In genomic region chr9:108492043-108492750, GRCm38 (mm10) we compare ENCODE assay signal across 8 mouse cellular contexts. TPM values are rescaled to one million over a fixed set of nuclear protein-coding genes. Genes with fewer than 3 reads are reported as not detected.
DNase-seq lines count a peak whose midpoint lies in the region; ATAC-seq and TF ChIP-seq lines count a peak whose summit lies in the region.

No protein-coding gene starts in this region.

- H3K9me3 ChIP-seq in kidney, postnatal 0 days (replicated peaks; ENCODE audit: low read length) = no peaks in the 10 kb centered on the region
- no peaks in the 10 kb centered on the region for H3K9me3 ChIP-seq in midbrain, embryonic 12.5 days

- no peak overlapping the region for H3K27ac ChIP-seq in kidney, adult 2 months (ENCODE audit: insufficient read depth, low read depth, low read length)
- H3K27ac ChIP-seq in kidney, postnatal 0 days = 0 out of 2 replicates have a peak overlapping the region, but pooled peaks have one; percentile 21
- H3K27ac ChIP-seq in midbrain, embryonic 12.5 days (replicated peaks) = no peak overlapping the region

- peak overlapping the region; percentile 55 for H3K4me2 ChIP-seq in kidney, postnatal 0 days (ENCODE audit: low read length)
- H3K4me2 ChIP-seq in midbrain, embryonic 12.5 days (replicated peaks) = peak overlapping the region; percentile 97

- no peak for ATAC-seq in kidney, postnatal 0 days (replicated peaks; ENCODE audit: low FRiP score, low read depth)
- no peak for ATAC-seq in midbrain, embryonic 12.5 days (ENCODE audit: low FRiP score, low read depth)

- intact Hi-C loops in gastrocnemius, postnatal 14 days (cut with DNase I; ENCODE audit: low total_unique reads) = loop anchor here (2.0 kb wide), 1 partner anchor 67 kb away; no protein-coding TSS in a partner anchor

- no peak for TF ChIP-seq CTCF in kidney, adult 2 months (conservative IDR thresholded peaks at IDR 0.05; ENCODE audit: insufficient read depth, insufficient read length, low read depth, low read length)
- TF ChIP-seq CTCF in kidney, postnatal 0 days (IDR thresholded peaks at IDR 0.05; ENCODE audit: low read depth) = no peak

- H3K4me3 ChIP-seq in kidney, adult 2 months (ENCODE audit: insufficient read depth, low read depth, low read length) = peak overlapping the region; percentile 4
- peak overlapping the region; percentile 98 for H3K4me3 ChIP-seq in kidney, postnatal 0 days (replicated peaks; ENCODE audit: low read depth, low read length)
- H3K4me3 ChIP-seq in midbrain, embryonic 12.5 days = peak overlapping the region; percentile 95

- no peak for TF ChIP-seq POLR2A in kidney, adult 2 months (IDR thresholded peaks at IDR 0.05; ENCODE audit: low read depth, low read length)

- peak overlapping the region; percentile 92 for H3K9ac ChIP-seq in kidney, postnatal 0 days (ENCODE audit: low read depth, low read length)
- H3K9ac ChIP-seq in midbrain, embryonic 12.5 days (replicated peaks) = peak overlapping the region; percentile 96

- H3K27me3 ChIP-seq in kidney, adult 2 months (replicated peaks; ENCODE audit: control insufficient read depth, insufficient read depth, low read length) = no peaks in the 10 kb centered on the region
- no peaks in the 10 kb centered on the region for H3K27me3 ChIP-seq in kidney, postnatal 0 days (ENCODE audit: insufficient read depth, low read length)
- H3K27me3 ChIP-seq in midbrain, embryonic 12.5 days = no peaks in the 10 kb centered on the region

- DNase-seq in kidney, adult 2 months = peak; percentile 54
- no peak for DNase-seq in kidney, adult 11 months
- DNase-seq in adrenal gland, postnatal 14 days = peak; percentile 86
- DNase-seq in gastrocnemius, postnatal 14 days = peak; percentile 61
- peak; percentile 22 for DNase-seq in kidney, postnatal 0 days (ENCODE audit: low spot score)
- DNase-seq in left cerebral cortex, adult 8-10 months (ENCODE audit: low spot score in 2 of 2) = no peak
- DNase-seq in spleen, adult 18-20 months = no peak

- peaks cover 6% of the 10 kb centered on the region for H3K36me3 ChIP-seq in kidney, adult 2 months (ENCODE audit: control insufficient read depth, insufficient read depth, low read length)
- H3K36me3 ChIP-seq in kidney, postnatal 0 days (ENCODE audit: insufficient read depth, low read length) = peaks cover 71% of the 10 kb centered on the region
- peaks cover 70% of the 10 kb centered on the region for H3K36me3 ChIP-seq in midbrain, embryonic 12.5 days

- 52% methylated on average over 16 of the region's 16 CpGs for WGBS in kidney, adult 2 months
- 72% methylated on average over 16 of the region's 16 CpGs for WGBS in kidney, postnatal 0 days
- WGBS in midbrain, embryonic 12.5 days = 91% methylated on average over 16 of the region's 16 CpGs

- H3K4me1 ChIP-seq in kidney, adult 2 months (ENCODE audit: control insufficient read depth, insufficient read depth, low read length) = peaks cover 6% of the 10 kb centered on the region
- peaks cover 9% of the 10 kb centered on the region; the same call in 1 of the 2 replicates for H3K4me1 ChIP-seq in kidney, postnatal 0 days (replicated peaks; ENCODE audit: insufficient read depth, low read length)
- H3K4me1 ChIP-seq in midbrain, embryonic 12.5 days = peaks cover 19% of the 10 kb centered on the region

RNA-seq across cellular contexts. Expression of gene Usp19, which starts 1.8 kb away (rescaled TPM):
- polyA plus RNA-seq in kidney, adult 2 months (2012; rRNA removed) = 107 and 137 TPM in 2 replicates
- 163 and 175 TPM in 2 replicates for total RNA-seq in adrenal gland, postnatal 14 days (2021)
- 10 to 100 TPM; 85.9 to 92.0 TPM for total RNA-seq in gastrocnemius, postnatal 14 days (2021)
- 43.8 and 47.4 TPM in 2 replicates for polyA plus RNA-seq in kidney, postnatal 0 days (2015; fragmentation: Nextera tagmentation; extraction: Ambion mirVana)
- 111 and 116 TPM in 2 replicates for polyA plus RNA-seq in midbrain, embryonic 12.5 days (2016; fragmentation: Nextera tagmentation; extraction: Ambion mirVana)
- total RNA-seq in left cerebral cortex, adult 8-10 months (2022) = 100 to 1,000 TPM; 116 to 140 (median 127) TPM

RNA-seq across cellular contexts. Expression of gene Lamb2, which starts 12.7 kb away (rescaled TPM):
- 80.4 and 89.1 TPM in 2 replicates for polyA plus RNA-seq in kidney, adult 2 months (2012; rRNA removed)
- total RNA-seq in adrenal gland, postnatal 14 days (2021) = 121 and 124 TPM in 2 replicates
- total RNA-seq in gastrocnemius, postnatal 14 days (2021) = 100 to 1,000 TPM; 118 to 125 TPM
- 35.6 and 38.9 TPM in 2 replicates for polyA plus RNA-seq in kidney, postnatal 0 days (2015; fragmentation: Nextera tagmentation; extraction: Ambion mirVana)
- polyA plus RNA-seq in midbrain, embryonic 12.5 days (2016; fragmentation: Nextera tagmentation; extraction: Ambion mirVana) = 42.2 and 44.0 TPM in 2 replicates
- 10 to 100 TPM; 28.0 to 35.7 (median 30.8) TPM for total RNA-seq in left cerebral cortex, adult 8-10 months (2022)

RNA-seq across cellular contexts. Expression of gene Qars, which starts 15.3 kb away (rescaled TPM):
- polyA plus RNA-seq in kidney, adult 2 months (2012; rRNA removed) = 175 and 188 TPM in 2 replicates
- 179 and 190 TPM in 2 replicates for total RNA-seq in adrenal gland, postnatal 14 days (2021)
- 10 to 100 TPM; 65.9 to 72.6 TPM for total RNA-seq in gastrocnemius, postnatal 14 days (2021)
- polyA plus RNA-seq in kidney, postnatal 0 days (2015; fragmentation: Nextera tagmentation; extraction: Ambion mirVana) = 87.9 and 94.1 TPM in 2 replicates
- 83.7 and 86.3 TPM in 2 replicates for polyA plus RNA-seq in midbrain, embryonic 12.5 days (2016; fragmentation: Nextera tagmentation; extraction: Ambion mirVana)
- 10 to 100 TPM; 78.3 to 95.4 (median 86.8) TPM for total RNA-seq in left cerebral cortex, adult 8-10 months (2022)

RNA-seq across cellular contexts. Expression of gene Qrich1, which starts 24.4 kb away (rescaled TPM):
- polyA plus RNA-seq in kidney, adult 2 months (2012; rRNA removed) = 76.3 and 85.5 TPM in 2 replicates
- 114 and 125 TPM in 2 replicates for total RNA-seq in adrenal gland, postnatal 14 days (2021)
- total RNA-seq in gastrocnemius, postnatal 14 days (2021) = 10 to 100 TPM; 58.8 to 59.5 TPM
- 87.2 and 87.9 TPM in 2 replicates for polyA plus RNA-seq in kidney, postnatal 0 days (2015; fragmentation: Nextera tagmentation; extraction: Ambion mirVana)
- 175 and 178 TPM in 2 replicates for polyA plus RNA-seq in midbrain, embryonic 12.5 days (2016; fragmentation: Nextera tagmentation; extraction: Ambion mirVana)
- 100 to 1,000 TPM; 140 to 158 (median 155) TPM for total RNA-seq in left cerebral cortex, adult 8-10 months (2022)

RNA-seq across cellular contexts. Expression of gene Klhdc8b, which starts 30.8 kb away (rescaled TPM):
- polyA plus RNA-seq in kidney, adult 2 months (2012; rRNA removed) = 35.0 and 35.8 TPM in 2 replicates
- total RNA-seq in adrenal gland, postnatal 14 days (2021) = 29.7 and 30.9 TPM in 2 replicates
- 1 to 10 TPM; 4.1 to 4.6 TPM for total RNA-seq in gastrocnemius, postnatal 14 days (2021)
- polyA plus RNA-seq in kidney, postnatal 0 days (2015; fragmentation: Nextera tagmentation; extraction: Ambion mirVana) = 31.1 and 33.5 TPM in 2 replicates
- 60.7 and 72.1 TPM in 2 replicates for polyA plus RNA-seq in midbrain, embryonic 12.5 days (2016; fragmentation: Nextera tagmentation; extraction: Ambion mirVana)
- total RNA-seq in left cerebral cortex, adult 8-10 months (2022) = 10 to 100 TPM; 28.8 to 38.0 (median 34.0) TPM

Comparison
In these comparisons a context has a peak if more than half of its experiments do, and no peak if none do; other contexts are left out.
1. DNase-seq: peak in kidney, adult 2 months (single experiment), adrenal gland, postnatal 14 days (single experiment), gastrocnemius, postnatal 14 days (single experiment) and kidney, postnatal 0 days (single experiment); none in kidney, adult 11 months (single experiment), left cerebral cortex, adult 8-10 months (0 of 2) and spleen, adult 18-20 months (0 of 2).
2. H3K4me3 ChIP-seq: peak in every context shown above with its lines; median percentile 98 in kidney, postnatal 0 days; 95 in midbrain, embryonic 12.5 days; 4 in kidney, adult 2 months.